Mouse (Mus musculus): Measurements from ENCODE around the gene Acer3. TPM values are rescaled to one million over a fixed set of nuclear protein-coding genes. Genes with fewer than 3 reads are reported as not detected.

Acer3 gene
- total and polyA plus RNA-seq, 2 experiments from 2014 or later = 18.1 to 26.8 TPM

DNA sequence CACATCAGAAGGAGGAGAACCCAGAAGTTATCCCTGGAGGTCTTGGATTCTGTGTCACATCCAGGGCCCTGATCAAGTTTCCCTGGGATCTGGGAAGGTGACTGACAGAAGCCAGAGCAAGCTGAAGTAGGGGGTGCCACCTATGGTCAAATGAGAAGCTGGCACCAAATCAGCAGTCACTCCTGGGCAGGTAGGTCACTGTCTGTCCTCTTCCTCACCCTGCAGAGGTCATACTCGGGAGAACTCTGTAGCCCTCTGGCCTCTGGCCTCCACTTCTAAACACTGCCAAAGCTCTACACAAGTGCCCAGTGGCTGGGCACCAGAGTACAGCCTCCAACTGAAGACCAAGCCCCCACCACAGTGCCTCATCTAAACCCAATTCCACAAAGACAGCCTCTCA is 37.0 kb upstream of the Acer3 start:
- 50% methylated on average over 1 of the region's 1 CpGs for WGBS
- no peak for ATAC-seq
- H3K4me3 ChIP-seq (ENCODE audit: low read length) = no peak overlapping the region
- peak overlapping the region; percentile 95; the same call in 1 of the 2 replicates for H3K4me2 ChIP-seq (ENCODE audit: low read depth, low read length)
- no peak overlapping the region for H3K9ac ChIP-seq (replicated peaks; ENCODE audit: low read length)
- no peaks in the 10 kb centered on the region for H3K9me3 ChIP-seq (ENCODE audit: low read length)
- DNase-seq (ENCODE audit: low spot score) = no peak
- H3K4me1 ChIP-seq (ENCODE audit: insufficient read depth, low read length) = peaks cover 34% of the 10 kb centered on the region
- TF ChIP-seq CTCF (IDR thresholded peaks at IDR 0.05; ENCODE audit: low read depth) = no peak
- peak overlapping the region; percentile 11; the same call in 1 of the 2 replicates for H3K27ac ChIP-seq
- H3K36me3 ChIP-seq (ENCODE audit: insufficient read depth, low read length) = no peaks in the 10 kb centered on the region
- H3K27me3 ChIP-seq (ENCODE audit: insufficient read depth, low read length) = no peaks in the 10 kb centered on the region

- peaks cover 34% of the 10 kb centered on the region for H3K4me1 ChIP-seq (ENCODE audit: insufficient read depth, low read length)
- 82% methylated on average over 5 of the region's 5 CpGs for WGBS
These were observed 36.3 kb upstream of the Acer3 start for GRCm38 (mm10) chr7:98357324-98357723.

GRCm38 (mm10) chr7:98354921-98355310 is 33.9 kb upstream of the Acer3 start:
- WGBS = 52% methylated on average over 4 of the region's 4 CpGs
- Histone ChIP-seq H3K4me1 (ENCODE audit: insufficient read depth, low read length) (peaks cover 34% of the 10 kb centered on the region), H3K27ac (peak overlapping the region; percentile 36; the same call in 1 of the 2 replicates), H3K9me3 (ENCODE audit: low read length) (no peaks in the 10 kb centered on the region), H3K9ac (replicated peaks; ENCODE audit: low read length) (no peak overlapping the region), H3K27me3 (ENCODE audit: insufficient read depth, low read length) (no peaks in the 10 kb centered on the region), H3K4me2 (ENCODE audit: low read depth, low read length) (no peak overlapping the region), H3K36me3 (ENCODE audit: insufficient read depth, low read length) (peaks cover 18% of the 10 kb centered on the region; the same call in 1 of the 2 replicates), H3K4me3 (ENCODE audit: low read length) (no peak overlapping the region)
- ATAC-seq (no peak), DNase-seq (ENCODE audit: low spot score) (no peak)
- no peak for TF ChIP-seq CTCF (IDR thresholded peaks at IDR 0.05; ENCODE audit: low read depth)

More at GRCm38 (mm10) chr7:98357324-98357723, 36.3 kb upstream of the Acer3 start:
- no peaks in the 10 kb centered on the region for H3K9me3 ChIP-seq (ENCODE audit: low read length)
- H3K36me3 ChIP-seq (ENCODE audit: insufficient read depth, low read length) = peaks cover 3% of the 10 kb centered on the region; the same call in 1 of the 2 replicates
- TF ChIP-seq CTCF (IDR thresholded peaks at IDR 0.05; ENCODE audit: low read depth) = no peak
- H3K4me3 ChIP-seq (ENCODE audit: low read length) = no peak overlapping the region
- H3K9ac ChIP-seq (replicated peaks; ENCODE audit: low read length) = no peak overlapping the region
- ATAC-seq (no peak), DNase-seq (ENCODE audit: low spot score) (no peak)
- no peak overlapping the region for H3K4me2 ChIP-seq (ENCODE audit: low read depth, low read length)
- H3K27ac ChIP-seq = no peak overlapping the region
- H3K27me3 ChIP-seq (ENCODE audit: insufficient read depth, low read length) = no peaks in the 10 kb centered on the region

GRCm38 (mm10) chr7:98354160-98354920 is 33.3 kb upstream of the Acer3 start:
- Histone ChIP-seq H3K4me2 (ENCODE audit: low read depth, low read length) (no peak overlapping the region), H3K36me3 (ENCODE audit: insufficient read depth, low read length) (peaks cover 18% of the 10 kb centered on the region; the same call in 1 of the 2 replicates), H3K27ac (0 out of 2 replicates have a peak overlapping the region, but pooled peaks have one; percentile 7), H3K4me3 (ENCODE audit: low read length) (no peak overlapping the region), H3K27me3 (ENCODE audit: insufficient read depth, low read length) (no peaks in the 10 kb centered on the region), H3K9me3 (ENCODE audit: low read length) (no peaks in the 10 kb centered on the region), H3K9ac (replicated peaks; ENCODE audit: low read length) (no peak overlapping the region), H3K4me1 (ENCODE audit: insufficient read depth, low read length) (peaks cover 34% of the 10 kb centered on the region)
- DNase-seq (ENCODE audit: low spot score) = no peak
- no peak for TF ChIP-seq CTCF (IDR thresholded peaks at IDR 0.05; ENCODE audit: low read depth)
- peak; percentile 11; the same call in 1 of the 2 replicates for ATAC-seq
- 41% methylated on average over 11 of the region's 12 CpGs for WGBS

DNA sequence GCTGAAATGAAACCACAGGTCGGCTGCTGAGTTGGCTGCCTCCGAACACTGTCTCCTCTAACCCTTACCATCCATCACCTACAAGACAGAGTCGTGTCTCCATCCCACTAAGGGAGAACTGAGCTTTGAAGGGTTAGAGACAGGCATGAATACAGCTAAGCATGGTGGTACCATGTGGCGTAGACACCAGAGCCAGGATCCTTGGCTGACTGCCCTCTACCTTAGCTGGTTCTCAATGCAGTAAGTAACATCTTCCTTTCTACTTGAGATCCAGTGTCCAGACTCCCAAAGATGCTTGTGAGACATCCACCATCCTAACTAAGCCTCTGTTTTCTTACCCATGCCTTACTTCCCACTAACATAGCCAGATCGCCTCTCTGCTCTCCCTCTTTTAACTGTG is 32.6 kb upstream of the Acer3 start:
- H3K4me1 ChIP-seq (ENCODE audit: insufficient read depth, low read length) = peaks cover 34% of the 10 kb centered on the region

DNA sequence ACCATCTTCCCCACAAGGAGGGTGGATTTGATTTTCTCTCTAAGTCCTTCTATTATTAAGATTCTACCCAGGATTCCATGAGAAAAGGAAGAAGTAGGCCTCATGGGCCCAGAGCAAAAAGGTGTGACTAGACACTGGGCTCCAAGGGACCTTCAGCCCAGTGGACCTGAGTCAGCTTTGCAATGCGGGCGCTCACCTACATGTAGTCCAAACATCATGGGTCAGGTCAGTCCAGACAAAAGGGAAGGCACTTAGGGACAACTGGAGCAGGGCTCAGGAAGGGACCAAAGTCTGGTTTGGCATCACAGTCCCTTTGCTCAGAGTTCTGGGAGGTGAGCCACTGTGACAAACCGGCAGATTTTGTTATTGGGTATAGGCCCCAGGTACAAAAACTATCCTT is 30.5 kb upstream of the Acer3 start:
- Histone ChIP-seq H3K4me2 (ENCODE audit: low read depth, low read length) (no peak overlapping the region), H3K27me3 (ENCODE audit: insufficient read depth, low read length) (no peaks in the 10 kb centered on the region), H3K9me3 (ENCODE audit: low read length) (no peaks in the 10 kb centered on the region), H3K4me3 (ENCODE audit: low read length) (no peak overlapping the region), H3K36me3 (ENCODE audit: insufficient read depth, low read length) (peaks cover 18% of the 10 kb centered on the region; the same call in 1 of the 2 replicates), H3K27ac (no peak overlapping the region), H3K9ac (replicated peaks; ENCODE audit: low read length) (no peak overlapping the region), H3K4me1 (ENCODE audit: insufficient read depth, low read length) (peaks cover 27% of the 10 kb centered on the region)
- no peak for ATAC-seq
- WGBS = 94% methylated on average over 3 of the region's 3 CpGs
- no peak for DNase-seq (ENCODE audit: low spot score)
- no peak for TF ChIP-seq CTCF (IDR thresholded peaks at IDR 0.05; ENCODE audit: low read depth)

More for the DNA sequence above, 32.6 kb upstream of the Acer3 start:
- Histone ChIP-seq H3K9me3 (ENCODE audit: low read length) (no peaks in the 10 kb centered on the region), H3K36me3 (ENCODE audit: insufficient read depth, low read length) (peaks cover 18% of the 10 kb centered on the region; the same call in 1 of the 2 replicates), H3K4me2 (ENCODE audit: low read depth, low read length) (no peak overlapping the region), H3K27ac (no peak overlapping the region), H3K27me3 (ENCODE audit: insufficient read depth, low read length) (no peaks in the 10 kb centered on the region), H3K4me3 (ENCODE audit: low read length) (no peak overlapping the region), H3K9ac (replicated peaks; ENCODE audit: low read length) (no peak overlapping the region)
- ATAC-seq (no peak), DNase-seq (ENCODE audit: low spot score) (no peak)
- WGBS = 77% methylated on average over 5 of the region's 5 CpGs
- TF ChIP-seq CTCF (IDR thresholded peaks at IDR 0.05; ENCODE audit: low read depth) = no peak

DNA sequence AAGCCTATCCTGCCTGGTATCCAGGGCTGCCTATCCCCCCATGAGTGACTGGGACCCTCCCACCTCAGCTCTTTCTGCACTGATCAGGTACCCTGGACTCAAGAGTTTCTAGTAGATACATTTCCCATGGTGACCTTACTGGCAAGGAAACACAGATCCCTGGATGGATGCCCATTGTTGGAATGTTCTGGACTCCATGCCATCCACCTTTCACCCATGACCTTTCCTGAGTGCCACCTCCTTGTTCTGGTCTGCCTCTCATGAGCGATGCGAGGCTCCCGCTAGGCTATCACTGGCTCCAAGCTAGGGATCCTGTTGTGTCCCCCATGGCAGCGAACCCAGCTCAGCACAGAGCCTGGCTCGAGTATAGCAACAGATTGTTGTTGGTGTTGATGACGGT is 28.8 kb upstream of the Acer3 start:
- DNase-seq (ENCODE audit: low spot score) = no peak
- no peak for ATAC-seq
- no peak overlapping the region for H3K4me2 ChIP-seq (ENCODE audit: low read depth, low read length)
- WGBS = 87% methylated on average over 6 of the region's 6 CpGs
- H3K4me3 ChIP-seq (ENCODE audit: low read length) = no peak overlapping the region
- peaks cover 12% of the 10 kb centered on the region for H3K4me1 ChIP-seq (ENCODE audit: insufficient read depth, low read length)
- no peak overlapping the region for H3K27ac ChIP-seq
- peaks cover 18% of the 10 kb centered on the region; the same call in 1 of the 2 replicates for H3K36me3 ChIP-seq (ENCODE audit: insufficient read depth, low read length)
- H3K9me3 ChIP-seq (ENCODE audit: low read length) = no peaks in the 10 kb centered on the region
- TF ChIP-seq CTCF (IDR thresholded peaks at IDR 0.05; ENCODE audit: low read depth) = no peak
- no peaks in the 10 kb centered on the region for H3K27me3 ChIP-seq (ENCODE audit: insufficient read depth, low read length)
- H3K9ac ChIP-seq (replicated peaks; ENCODE audit: low read length) = no peak overlapping the region

Measured in hindbrain, postnatal 0 days (tissue).